Mouse (Mus musculus) liver, postnatal 0 days (tissue): Measurements from ENCODE around the gene Leng9.

Experiments used
- CTCF ChIP-seq: sonication (generic); IDR thresholded peaks from 2 replicates; pipeline ENCODE4 v1.5.1; 2016; ENCODE audit warnings: antibody characterized with exemption, low read depth
- EP300 ChIP-seq: IDR thresholded peaks from 2 replicates; pipeline ENCODE4 v1.6.1; 2016; ENCODE audit warnings: antibody characterized with exemption, low read depth, mild to moderate bottlenecking

DNA sequence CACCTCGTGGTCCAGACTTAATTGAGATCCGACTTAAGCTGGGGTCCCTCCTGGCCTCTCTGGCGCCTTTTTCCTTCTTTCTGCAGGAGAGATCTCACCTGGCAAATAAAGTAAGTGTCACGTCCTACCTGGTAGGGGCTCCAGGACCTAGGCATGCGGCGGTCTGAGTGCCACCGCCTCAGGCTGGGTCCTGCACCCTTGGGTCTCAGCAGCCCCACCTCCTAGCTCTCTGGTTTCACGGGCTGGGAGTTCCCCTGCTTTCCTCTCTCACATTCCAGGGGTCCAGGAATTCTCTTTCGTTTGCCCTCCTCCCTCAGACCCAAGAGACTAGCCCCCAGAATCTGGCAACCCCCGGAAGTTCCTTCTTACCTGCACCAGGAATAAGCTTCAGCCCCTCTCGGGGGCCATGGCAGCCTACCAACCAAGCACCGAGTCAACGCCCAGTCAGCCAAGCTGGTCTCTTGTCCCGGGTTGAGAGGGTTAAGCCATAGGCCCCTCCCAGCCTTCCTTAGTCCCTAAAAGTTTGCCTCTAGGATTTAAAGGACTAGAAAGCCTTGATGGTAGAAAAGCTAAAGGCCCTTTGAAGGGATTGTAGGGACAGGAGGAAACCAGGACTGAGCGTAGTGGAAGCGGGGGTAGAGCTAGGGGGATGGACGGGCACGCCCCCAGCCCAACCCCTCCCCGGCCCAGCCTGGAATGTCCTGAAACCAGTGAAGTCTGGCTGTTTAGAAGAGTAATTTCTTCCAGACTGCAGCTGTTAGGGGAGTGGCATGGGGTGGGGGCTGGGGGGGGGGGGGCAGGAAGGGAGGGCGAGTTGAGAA lies 14.1 kb upstream of the Leng9 start, which contains the start of gene Cdc42ep5:
- TF ChIP-seq EP300 (no peak), CTCF (no peak)
